Mouse (Mus musculus): ENCODE measurements around the gene Ppp5c. TPM values are rescaled to one million over a fixed set of nuclear protein-coding genes. Genes with fewer than 3 reads are reported as not detected.

Ppp5c gene
- polyA plus RNA-seq, 1 experiment from 2014 or later = 71.8 TPM

DNA sequence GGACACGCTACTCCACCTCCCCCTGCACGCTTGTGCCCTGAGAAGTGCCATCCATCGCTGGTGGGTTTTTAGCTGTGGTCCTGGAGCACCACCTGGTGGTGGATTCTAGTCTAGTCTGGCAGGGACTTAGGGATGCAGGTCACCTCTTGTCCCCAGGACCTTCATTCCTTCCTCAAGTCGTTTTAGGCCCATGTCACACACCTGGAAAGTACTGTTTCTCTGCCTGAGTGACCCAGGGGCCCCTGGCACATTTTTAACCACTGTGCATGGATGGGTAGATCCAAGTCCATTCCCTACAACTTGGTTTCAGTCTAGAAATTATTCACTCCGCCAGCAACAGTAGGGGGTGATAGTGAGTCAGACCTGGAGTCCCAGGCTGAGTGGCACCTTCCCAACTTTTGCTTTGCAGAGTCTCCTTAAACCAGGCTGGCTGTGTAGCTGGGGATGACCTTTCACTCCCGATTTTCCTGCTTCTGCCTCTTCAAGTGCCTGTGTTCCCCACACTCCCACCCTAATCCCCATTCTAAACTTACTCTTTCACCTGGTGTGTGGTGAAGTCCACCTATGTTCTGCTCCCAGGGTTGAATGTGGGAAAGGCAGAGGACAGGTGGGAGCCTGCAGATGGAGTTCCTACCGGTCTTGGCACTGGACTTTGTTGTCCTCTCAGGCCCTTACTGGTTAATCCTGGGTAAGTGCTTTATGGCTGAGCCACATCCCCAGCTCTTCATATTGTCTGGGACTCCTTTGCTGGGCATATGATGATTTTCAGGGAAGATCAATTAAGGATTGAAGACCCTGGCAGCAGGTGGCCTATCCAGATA, 25.1 kb downstream of the Ppp5c start:
- DNase-seq (ENCODE audit: low spot score) (peak; percentile 91), ATAC-seq (peak; percentile 78)
- 0 out of 2 replicates have a peak, but pooled peaks cover 3% of the 10 kb centered on the region for H3K4me1 ChIP-seq (ENCODE audit: insufficient read depth, low read depth, low read length)
- H3K36me3 ChIP-seq (ENCODE audit: insufficient read depth, low read length) = peaks cover 21% of the 10 kb centered on the region; the same call in 1 of the 2 replicates
- peak overlapping the region; percentile 26; the same call in 1 of the 2 replicates for H3K27ac ChIP-seq (ENCODE audit: low read length)
- WGBS = 10% methylated on average over 7 of the region's 7 CpGs
- no peak for TF ChIP-seq EP300 (IDR thresholded peaks at IDR 0.05)
- TF ChIP-seq CTCF (IDR thresholded peaks at IDR 0.05) = peak; percentile 88
- no peak overlapping the region for H3K9ac ChIP-seq (replicated peaks; ENCODE audit: low read depth)
- no peak overlapping the region for H3K4me2 ChIP-seq (replicated peaks; ENCODE audit: low read depth, low read length)
- no peaks in the 10 kb centered on the region for H3K27me3 ChIP-seq (replicated peaks; ENCODE audit: insufficient read depth, low read length)
- no peak overlapping the region for H3K4me3 ChIP-seq (ENCODE audit: low read depth, low read length)
- no peaks in the 10 kb centered on the region for H3K9me3 ChIP-seq (ENCODE audit: low read length)

DNA sequence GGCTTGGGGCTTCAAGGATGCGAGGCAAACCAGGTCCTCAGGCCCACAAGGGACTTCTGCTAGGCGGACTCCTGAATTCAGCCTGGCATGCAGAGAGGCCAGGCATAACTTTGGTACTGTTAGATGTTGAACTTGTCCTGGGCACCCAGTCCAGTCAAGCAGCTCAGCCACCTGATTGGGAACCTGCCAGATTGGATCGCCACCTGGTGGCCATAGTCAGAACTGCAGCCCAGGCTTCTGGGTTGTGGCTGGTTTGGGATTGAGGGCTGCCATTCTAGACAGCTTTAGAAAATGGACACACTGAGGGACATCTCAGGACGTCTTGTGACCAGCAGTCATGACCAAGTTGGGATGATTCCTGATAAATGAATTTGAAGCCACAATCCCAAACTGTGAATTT, 28.1 kb downstream of the Ppp5c start:
- no peaks in the 10 kb centered on the region for H3K27me3 ChIP-seq (replicated peaks; ENCODE audit: insufficient read depth, low read length)
- TF ChIP-seq EP300 (IDR thresholded peaks at IDR 0.05) (no peak), CTCF (IDR thresholded peaks at IDR 0.05) (peak; percentile 97)
- DNase-seq (ENCODE audit: low spot score) (peak; percentile 70), ATAC-seq (peak; percentile 14)
- H3K4me1 ChIP-seq (ENCODE audit: insufficient read depth, low read depth, low read length) = peaks cover 10% of the 10 kb centered on the region
- WGBS = 24% methylated on average over 4 of the region's 4 CpGs
- H3K9me3 ChIP-seq (ENCODE audit: low read length) = no peaks in the 10 kb centered on the region
- H3K27ac ChIP-seq (ENCODE audit: low read length) = no peak overlapping the region
- 0 out of 2 replicates have a peak, but pooled peaks cover 5% of the 10 kb centered on the region for H3K36me3 ChIP-seq (ENCODE audit: insufficient read depth, low read length)
- H3K9ac ChIP-seq (replicated peaks; ENCODE audit: low read depth) = no peak overlapping the region
- H3K4me3 ChIP-seq (ENCODE audit: low read depth, low read length) = no peak overlapping the region
- no peak overlapping the region for H3K4me2 ChIP-seq (replicated peaks; ENCODE audit: low read depth, low read length)

DNA sequence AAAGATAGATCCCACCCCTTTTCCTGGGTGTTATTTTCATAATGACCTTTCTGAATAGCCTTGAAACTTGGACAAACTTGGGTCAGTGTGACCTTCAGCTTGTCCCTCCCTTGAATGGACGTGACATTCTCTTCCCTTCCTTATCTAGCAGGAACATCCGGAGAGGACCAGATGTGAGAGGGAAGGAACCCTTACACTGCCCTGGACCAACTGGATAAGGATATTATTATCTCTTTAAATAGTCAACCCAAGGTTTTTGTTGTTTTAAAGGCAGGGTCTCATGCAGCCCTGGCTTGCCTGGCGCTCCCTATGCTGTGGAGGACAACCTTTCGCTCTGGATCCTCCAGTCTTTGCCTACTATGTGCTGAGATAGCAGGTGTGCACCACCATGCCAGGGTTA, 28.5 kb downstream of the Ppp5c start:
- DNase-seq (ENCODE audit: low spot score) (no peak), ATAC-seq (no peak)
- Histone ChIP-seq H3K36me3 (ENCODE audit: insufficient read depth, low read length) (0 out of 2 replicates have a peak, but pooled peaks cover 5% of the 10 kb centered on the region), H3K27me3 (replicated peaks; ENCODE audit: insufficient read depth, low read length) (no peaks in the 10 kb centered on the region), H3K9me3 (ENCODE audit: low read length) (no peaks in the 10 kb centered on the region), H3K9ac (replicated peaks; ENCODE audit: low read depth) (no peak overlapping the region), H3K4me1 (ENCODE audit: insufficient read depth, low read depth, low read length) (peaks cover 10% of the 10 kb centered on the region), H3K4me3 (ENCODE audit: low read depth, low read length) (no peak overlapping the region), H3K27ac (ENCODE audit: low read length) (no peak overlapping the region), H3K4me2 (replicated peaks; ENCODE audit: low read depth, low read length) (no peak overlapping the region)
- 44% methylated on average over 4 of the region's 4 CpGs for WGBS
- TF ChIP-seq EP300 (IDR thresholded peaks at IDR 0.05) = no peak
- no peak for TF ChIP-seq CTCF (IDR thresholded peaks at IDR 0.05)

DNA sequence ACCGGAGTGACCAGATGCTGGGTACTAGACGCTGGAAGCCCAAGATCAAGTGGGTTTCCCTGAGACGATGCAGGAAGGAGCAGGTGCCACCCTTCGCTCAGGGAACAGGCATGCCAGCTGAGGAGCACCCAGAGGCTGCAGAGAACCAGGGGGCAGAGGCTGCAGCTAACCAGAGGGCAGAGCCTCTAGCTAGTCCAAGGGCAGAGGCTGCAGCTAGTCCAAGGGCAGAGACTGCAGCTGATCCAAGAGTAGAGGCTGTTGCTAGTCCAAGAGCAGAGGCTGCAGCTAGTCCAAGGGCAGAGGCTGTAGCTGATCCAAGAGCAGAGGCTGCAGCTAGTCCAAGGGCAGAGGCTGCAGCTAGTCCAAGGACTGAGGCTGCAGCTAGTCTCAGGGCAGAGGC, 32.4 kb downstream of the Ppp5c start:
- Histone ChIP-seq H3K27ac (ENCODE audit: low read length) (no peak overlapping the region), H3K9ac (replicated peaks; ENCODE audit: low read depth) (no peak overlapping the region), H3K27me3 (replicated peaks; ENCODE audit: insufficient read depth, low read length) (no peaks in the 10 kb centered on the region), H3K9me3 (ENCODE audit: low read length) (no peaks in the 10 kb centered on the region), H3K4me3 (ENCODE audit: low read depth, low read length) (peak overlapping the region; percentile 51), H3K4me2 (replicated peaks; ENCODE audit: low read depth, low read length) (peak overlapping the region; percentile 78), H3K4me1 (ENCODE audit: insufficient read depth, low read depth, low read length) (peaks cover 19% of the 10 kb centered on the region), H3K36me3 (ENCODE audit: insufficient read depth, low read length) (0 out of 2 replicates have a peak, but pooled peaks cover 2% of the 10 kb centered on the region)
- DNase-seq (ENCODE audit: low spot score) = no peak
- 61% methylated on average over 4 of the region's 4 CpGs for WGBS
- ATAC-seq = no peak
- TF ChIP-seq CTCF (IDR thresholded peaks at IDR 0.05) (no peak), EP300 (IDR thresholded peaks at IDR 0.05) (no peak)

DNA sequence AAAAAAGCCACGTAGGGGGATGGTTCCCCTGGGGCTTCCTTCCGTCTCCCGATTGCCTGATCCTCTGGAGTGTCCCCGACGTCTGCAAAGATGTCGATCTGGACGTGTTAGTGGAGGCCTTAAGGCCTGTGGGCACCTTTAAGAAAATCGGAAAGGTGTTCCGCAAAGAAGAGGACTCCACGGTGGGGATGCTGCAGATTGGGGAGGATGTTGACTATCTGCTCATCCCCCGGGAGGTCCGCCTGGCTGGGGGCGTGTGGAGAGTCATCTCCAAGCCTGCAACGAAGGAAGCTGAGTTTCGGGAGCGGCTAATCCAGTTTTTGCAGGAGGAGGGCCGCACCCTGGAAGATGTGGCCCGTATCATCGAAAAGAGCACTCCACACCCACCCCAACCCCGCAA, 33.3 kb downstream of the Ppp5c start:
- peak overlapping the region; percentile 60 for H3K9ac ChIP-seq (replicated peaks; ENCODE audit: low read depth)
- H3K4me3 ChIP-seq (ENCODE audit: low read depth, low read length) = peak overlapping the region; percentile 51
- H3K27me3 ChIP-seq (replicated peaks; ENCODE audit: insufficient read depth, low read length) = no peaks in the 10 kb centered on the region
- H3K27ac ChIP-seq (ENCODE audit: low read length) = peak overlapping the region; percentile 78
- H3K36me3 ChIP-seq (ENCODE audit: insufficient read depth, low read length) = no peaks in the 10 kb centered on the region
- no peaks in the 10 kb centered on the region for H3K9me3 ChIP-seq (ENCODE audit: low read length)
- TF ChIP-seq EP300 (IDR thresholded peaks at IDR 0.05) = no peak
- no peak for TF ChIP-seq CTCF (IDR thresholded peaks at IDR 0.05)
- 3% methylated on average over 20 of the region's 20 CpGs for WGBS
- H3K4me2 ChIP-seq (replicated peaks; ENCODE audit: low read depth, low read length) = peak overlapping the region; percentile 78
- ATAC-seq (no peak), DNase-seq (ENCODE audit: low spot score) (no peak)
- H3K4me1 ChIP-seq (ENCODE audit: insufficient read depth, low read depth, low read length) = peaks cover 18% of the 10 kb centered on the region

DNA sequence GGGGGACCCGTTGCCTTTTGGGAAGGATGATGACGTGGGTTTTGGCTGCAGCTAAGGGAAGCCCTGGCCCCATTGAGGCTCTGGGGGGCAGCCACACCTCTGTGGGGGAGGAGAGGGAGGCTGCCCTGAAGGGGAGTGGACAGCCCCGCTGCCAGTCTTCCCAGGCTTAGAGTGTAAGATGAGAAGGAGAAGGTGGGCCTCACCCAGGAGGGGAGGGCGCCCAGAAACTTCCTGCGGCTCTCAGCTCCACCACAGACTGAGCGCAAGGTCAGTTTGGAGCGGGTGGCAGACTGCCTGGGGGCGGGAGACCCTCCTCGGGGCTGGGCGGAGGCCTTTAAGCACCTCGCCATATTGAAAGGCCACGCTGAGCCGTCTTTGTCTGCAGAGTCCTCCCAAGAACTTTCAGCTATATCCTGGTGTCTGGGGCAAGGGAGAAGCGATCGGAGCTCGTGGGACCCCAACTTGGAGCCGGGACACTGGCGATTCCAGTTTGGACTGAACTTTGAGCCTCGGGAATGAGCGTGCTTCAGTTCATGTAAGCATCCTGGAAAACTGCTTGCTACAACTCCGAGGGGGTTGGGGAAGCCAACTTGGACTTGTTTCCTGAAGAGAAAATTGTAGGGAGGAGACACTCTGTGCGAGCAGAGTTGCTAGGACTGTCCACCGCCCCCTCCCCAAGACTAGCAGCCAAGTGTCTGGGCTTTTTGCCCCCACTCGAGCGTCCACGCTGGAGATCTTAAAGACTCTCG, 33.9 kb downstream of the Ppp5c start:
- Histone ChIP-seq H3K4me2 (replicated peaks; ENCODE audit: low read depth, low read length) (peak overlapping the region; percentile 78), H3K9ac (replicated peaks; ENCODE audit: low read depth) (peak overlapping the region; percentile 60), H3K27me3 (replicated peaks; ENCODE audit: insufficient read depth, low read length) (no peaks in the 10 kb centered on the region), H3K9me3 (ENCODE audit: low read length) (no peaks in the 10 kb centered on the region), H3K4me3 (ENCODE audit: low read depth, low read length) (peak overlapping the region; percentile 51), H3K36me3 (ENCODE audit: insufficient read depth, low read length) (no peaks in the 10 kb centered on the region), H3K27ac (ENCODE audit: low read length) (peak overlapping the region; percentile 78), H3K4me1 (ENCODE audit: insufficient read depth, low read depth, low read length) (peaks cover 15% of the 10 kb centered on the region)
- peak; percentile 91 for ATAC-seq
- no peak for TF ChIP-seq CTCF (IDR thresholded peaks at IDR 0.05)
- no peak for TF ChIP-seq EP300 (IDR thresholded peaks at IDR 0.05)
- peak; percentile 90 for DNase-seq (ENCODE audit: low spot score)
- under 1% methylated on average over 27 of the region's 27 CpGs for whole genome bisulfite sequencing
